Mouse (Mus musculus): ENCODE measurements around the gene Mpp6.

Gene Mpp6

DNA sequence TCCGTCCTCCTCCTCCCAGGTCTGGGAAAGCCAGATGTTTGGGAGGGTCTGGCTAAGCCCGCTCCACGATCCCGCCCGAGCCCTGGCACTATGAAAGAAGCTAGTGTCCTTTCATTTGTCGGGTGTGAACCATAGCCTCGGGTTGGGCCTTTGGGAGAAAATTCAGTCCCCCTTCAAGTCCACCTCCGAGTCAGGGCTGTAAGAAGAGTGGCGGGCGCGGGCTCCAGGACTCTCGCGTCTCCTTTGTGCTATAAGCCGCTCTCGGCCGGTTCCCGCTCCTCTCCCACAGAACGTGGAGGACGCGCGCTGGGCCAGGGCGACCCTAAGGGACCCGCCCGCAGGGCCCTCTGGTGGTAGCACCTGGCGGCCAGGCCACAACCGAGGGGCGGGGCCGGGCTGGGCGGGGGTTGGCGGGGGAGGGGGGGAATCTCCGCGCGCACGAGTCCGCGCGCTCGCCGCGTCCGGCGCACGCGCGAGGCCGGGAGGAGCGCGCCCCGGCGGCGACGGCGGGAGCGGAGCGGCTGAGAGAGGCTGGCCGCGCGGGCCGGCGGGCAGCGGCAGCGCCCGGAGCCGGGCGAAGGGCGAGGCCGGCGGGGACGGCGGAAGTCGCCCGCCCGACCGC lies at the start of gene Mpp6:
TSS of gene Mpp6 (plus strand) at position 485 of the 622 bp plus-strand sequence.
- peak; percentile 88 for DNase-seq (ENCODE audit: inconsistent ontology term)

DNA sequence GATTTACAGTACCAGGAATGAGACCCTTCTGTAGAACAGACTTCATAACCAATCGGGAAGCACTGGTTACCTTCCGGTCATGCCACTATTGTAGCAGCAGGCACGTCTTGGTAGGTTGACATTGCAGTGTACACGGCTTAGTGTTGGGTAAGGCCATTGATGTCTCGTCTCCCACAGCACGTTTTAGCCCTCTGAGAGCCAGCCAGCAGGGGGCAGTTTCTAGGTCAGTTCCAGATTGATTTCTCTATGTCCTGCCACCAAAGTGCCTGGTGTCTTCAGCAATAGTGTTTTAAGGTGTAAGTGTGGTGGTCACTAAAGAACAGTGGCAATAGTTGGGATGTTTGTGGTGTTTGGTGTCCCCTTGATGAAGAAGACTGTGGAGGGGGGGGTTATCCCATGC lies 43.9 kb upstream of the Mpp6 start:
- no peak for DNase-seq (ENCODE audit: inconsistent ontology term)

DNA sequence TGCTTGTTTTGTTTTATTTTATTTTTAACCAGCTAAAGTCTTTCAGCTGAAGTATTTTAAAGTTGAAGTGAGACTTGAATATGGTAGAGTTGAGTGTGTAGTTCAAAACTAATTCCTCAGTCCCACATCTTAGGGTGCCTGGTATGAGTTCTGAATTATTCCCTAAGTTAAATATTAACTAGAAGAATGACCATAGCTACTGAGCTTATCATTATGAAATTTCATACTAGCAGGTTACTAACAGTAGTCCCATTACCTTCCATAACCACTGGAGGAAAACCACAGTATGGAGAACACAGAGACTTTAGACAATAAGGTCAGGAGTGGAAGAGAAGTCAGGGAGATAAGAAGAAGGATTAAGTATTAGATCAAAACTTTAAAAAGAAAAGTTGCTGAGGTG lies 41.6 kb upstream of the Mpp6 start:
- no peak for DNase-seq (ENCODE audit: inconsistent ontology term)

DNA sequence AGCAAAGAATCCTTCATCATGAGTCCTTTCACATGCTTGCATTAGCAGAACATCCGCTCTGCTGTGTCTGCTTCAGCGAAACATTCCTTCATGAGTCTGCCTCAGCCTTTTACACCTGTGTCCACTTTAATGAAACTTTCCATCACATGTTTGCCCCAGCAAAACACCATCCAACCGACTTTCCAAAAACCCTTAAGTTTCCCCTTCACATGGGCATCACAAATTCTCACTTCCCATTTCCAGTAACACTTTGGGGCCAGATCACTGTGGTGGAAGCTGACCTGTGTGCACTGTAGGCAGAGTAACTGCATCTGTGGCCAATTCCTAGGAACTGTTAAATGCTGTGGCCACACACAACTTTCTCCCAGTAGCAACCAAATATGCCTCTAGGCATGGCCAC lies 34.8 kb upstream of the Mpp6 start:
- DNase-seq (ENCODE audit: inconsistent ontology term): no peak

DNA sequence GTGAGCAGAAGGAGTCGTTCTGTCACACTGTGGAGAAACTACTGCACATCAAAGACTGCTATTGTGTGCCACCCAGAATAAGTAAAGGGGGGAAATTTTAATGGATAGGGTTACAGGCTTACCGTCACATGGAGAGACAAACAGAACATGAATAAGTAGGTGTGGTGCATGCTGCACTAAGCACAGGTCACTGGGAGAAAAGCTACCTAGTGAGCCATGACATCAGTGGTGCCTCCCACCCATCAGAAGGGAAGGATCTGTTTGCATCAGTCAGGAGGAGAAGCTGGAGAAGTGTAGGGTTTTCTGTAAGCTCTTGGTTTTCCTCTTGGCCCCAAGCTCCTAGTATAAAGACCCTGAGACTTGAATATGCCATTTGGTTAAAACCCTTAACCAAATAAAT lies 33.6 kb upstream of the Mpp6 start:
- DNase-seq (ENCODE audit: inconsistent ontology term): no peak

GRCm38 (mm10) chr6:50080431-50080830 lies 29.6 kb upstream of the Mpp6 start:
- DNase-seq (ENCODE audit: inconsistent ontology term): no peak

- no peak for DNase-seq (ENCODE audit: inconsistent ontology term)
Measured at GRCm38 (mm10) chr6:50085206-50085605, 24.8 kb upstream of the Mpp6 start.

GRCm38 (mm10) chr6:50089333-50089732 lies 20.7 kb upstream of the Mpp6 start:
- no peak for DNase-seq (ENCODE audit: inconsistent ontology term)

- DNase-seq (ENCODE audit: inconsistent ontology term): no peak
Measured at GRCm38 (mm10) chr6:50090221-50090620, 19.8 kb upstream of the Mpp6 start.

GRCm38 (mm10) chr6:50091462-50092154 lies 18.4 kb upstream of the Mpp6 start:
- DNase-seq (ENCODE audit: inconsistent ontology term): no peak

- peak; percentile 25 for DNase-seq (ENCODE audit: inconsistent ontology term)
Measured at GRCm38 (mm10) chr6:50109201-50109756, 762 bp upstream of the Mpp6 start.

- DNase-seq (ENCODE audit: inconsistent ontology term): peak; percentile 55
Measured at GRCm38 (mm10) chr6:50110379-50110941, 419 bp downstream of the Mpp6 start.

- no peak for DNase-seq (ENCODE audit: inconsistent ontology term)
Measured at GRCm38 (mm10) chr6:50111111-50111655, 1.1 kb downstream of the Mpp6 start.

- peak; percentile 90 for DNase-seq (ENCODE audit: inconsistent ontology term)
Measured at GRCm38 (mm10) chr6:50112775-50113174, 2.7 kb downstream of the Mpp6 start.

- DNase-seq (ENCODE audit: inconsistent ontology term): no peak
Measured at GRCm38 (mm10) chr6:50114280-50114679, 4.2 kb downstream of the Mpp6 start.

DNA sequence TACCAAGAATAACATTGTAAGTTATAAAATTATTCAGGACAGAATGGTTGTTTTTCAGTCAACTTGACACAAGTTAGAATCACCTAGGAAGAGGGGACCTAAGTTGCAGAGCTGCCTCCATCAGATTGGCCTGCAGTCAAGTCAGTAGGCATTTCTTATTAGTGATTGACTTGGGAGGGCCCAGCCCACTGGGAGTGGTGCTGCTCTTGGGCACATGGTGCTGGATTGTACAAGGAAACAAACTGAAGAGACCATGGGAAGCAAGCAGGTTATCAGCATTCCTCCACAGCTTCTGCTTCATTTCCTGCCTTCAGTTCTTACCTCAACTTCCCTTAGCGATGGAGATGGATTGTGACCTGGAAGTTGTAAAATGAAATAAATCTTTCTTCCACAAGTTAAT lies 10.9 kb downstream of the Mpp6 start:
- DNase-seq (ENCODE audit: inconsistent ontology term): no peak

GRCm38 (mm10) chr6:50122835-50123234 lies 12.8 kb downstream of the Mpp6 start:
- DNase-seq (ENCODE audit: inconsistent ontology term): no peak

DNA sequence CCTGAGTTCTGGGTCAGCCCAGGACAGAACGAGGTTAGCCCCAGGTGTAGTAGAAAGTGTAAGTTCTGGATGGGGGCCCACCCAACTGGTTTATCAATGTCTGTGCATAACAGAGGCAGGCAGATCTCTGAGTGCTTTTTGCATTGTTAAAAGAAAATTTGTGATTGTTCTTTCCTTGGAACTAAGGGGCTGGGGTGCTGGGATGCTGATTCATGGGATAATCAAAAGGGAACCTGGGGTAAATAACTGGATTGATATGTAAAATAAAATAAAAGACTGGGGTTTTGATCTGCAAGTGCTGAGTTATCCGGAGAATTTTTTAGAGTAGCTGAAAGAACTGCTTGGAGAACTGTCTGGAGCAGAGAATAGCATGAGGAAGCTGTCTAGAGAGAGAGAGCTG lies 14.2 kb downstream of the Mpp6 start:
- no peak for DNase-seq (ENCODE audit: inconsistent ontology term)

DNA sequence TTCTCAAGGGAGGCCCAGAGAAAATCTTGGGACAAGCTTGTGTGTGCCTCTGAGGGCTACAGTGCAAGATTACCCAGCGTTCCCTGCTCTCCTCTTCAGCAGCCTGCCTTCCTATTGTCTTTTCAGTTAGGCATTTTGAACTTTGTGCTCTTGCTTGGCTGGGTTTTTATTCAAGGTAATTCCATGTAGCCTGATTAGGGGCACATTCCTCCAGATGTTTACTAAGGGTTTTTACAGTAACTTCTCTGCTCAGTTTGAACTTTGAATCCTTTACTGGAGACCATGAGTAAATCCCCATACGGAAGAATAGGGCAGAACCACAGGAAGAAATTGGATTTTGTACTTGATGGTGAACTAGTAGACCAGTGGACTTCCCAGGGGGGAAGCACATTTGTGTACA lies 16.3 kb downstream of the Mpp6 start:
- DNase-seq (ENCODE audit: inconsistent ontology term): no peak

DNA sequence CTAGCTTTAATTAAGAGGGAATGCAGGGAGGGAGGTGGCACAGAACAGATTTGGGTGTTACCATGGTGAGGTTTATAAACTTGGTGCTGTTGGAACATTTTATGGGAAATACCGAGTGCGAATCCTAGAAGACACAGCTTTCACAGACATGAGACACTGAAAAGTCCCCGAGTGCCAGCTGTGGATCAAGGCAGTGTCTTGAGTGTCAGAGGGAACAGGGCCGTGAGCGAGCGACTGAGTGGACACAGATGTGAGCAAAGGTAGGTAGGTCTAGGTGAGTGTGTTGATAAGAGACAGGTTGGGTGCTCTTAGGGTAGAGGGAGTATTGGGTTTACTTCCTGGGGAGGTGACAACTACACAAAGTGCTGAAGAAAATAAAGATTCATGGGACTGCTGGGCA lies 17.5 kb downstream of the Mpp6 start:
- no peak for DNase-seq (ENCODE audit: inconsistent ontology term)

DNA sequence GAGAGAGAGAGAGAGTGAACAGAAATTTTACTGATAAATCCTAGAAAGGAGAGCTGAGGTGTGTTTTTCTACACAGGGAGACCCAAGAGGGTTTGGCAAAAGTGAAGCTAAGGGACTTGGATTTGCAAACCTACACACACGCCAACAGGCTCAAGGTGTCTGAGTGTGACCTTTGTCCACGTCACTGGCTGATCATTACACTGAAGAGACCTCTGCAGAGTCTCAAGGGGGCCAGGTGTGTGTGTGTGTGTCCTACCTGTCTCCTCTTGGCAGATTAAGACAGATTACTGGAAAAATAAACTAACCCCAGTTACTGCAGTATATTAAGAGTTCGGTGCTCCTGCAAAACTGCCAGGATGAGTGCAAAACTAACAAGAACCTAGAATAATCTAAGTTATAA lies 27.6 kb downstream of the Mpp6 start:
- DNase-seq (ENCODE audit: inconsistent ontology term): no peak

DNA sequence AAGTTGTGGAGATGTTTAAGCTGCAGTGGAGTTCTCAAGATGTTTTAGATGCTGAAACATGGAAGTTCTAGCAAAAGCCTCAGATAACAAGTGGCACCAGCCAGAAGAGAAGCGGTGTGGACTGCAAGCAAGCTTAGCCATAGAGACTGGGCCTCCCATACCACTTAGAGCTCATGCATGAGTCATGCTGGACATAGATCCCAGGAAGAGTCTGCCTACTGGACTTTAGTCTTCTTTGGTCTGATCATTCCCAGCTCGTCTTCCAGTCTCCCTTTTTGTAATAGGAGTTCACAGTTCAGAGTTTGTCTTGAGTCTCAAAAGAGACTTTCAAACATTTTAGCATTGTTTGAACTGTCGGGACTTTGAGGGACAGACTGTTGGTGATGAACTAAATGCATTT lies 29.5 kb downstream of the Mpp6 start:
- DNase-seq (ENCODE audit: inconsistent ontology term): no peak

DNA sequence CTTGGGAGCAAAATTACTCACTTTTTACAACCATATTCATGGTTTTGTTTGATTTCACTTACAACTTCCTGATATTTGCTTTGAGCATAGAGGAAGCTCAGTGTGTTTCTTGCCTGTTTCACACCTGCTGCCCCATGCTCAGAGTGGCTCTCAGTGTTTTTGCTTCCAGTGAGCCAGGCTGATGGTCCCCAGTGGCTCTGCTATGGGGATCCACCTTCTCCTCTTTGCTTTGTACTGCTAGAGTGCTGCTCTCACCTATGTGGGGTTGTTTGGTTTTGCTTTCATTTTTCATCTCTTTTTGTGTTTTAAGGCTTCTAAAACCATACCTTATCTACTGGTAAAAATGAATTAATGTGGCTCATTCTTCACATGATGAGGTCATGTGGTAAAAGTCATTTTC lies 36.1 kb downstream of the Mpp6 start:
- no peak for DNase-seq (ENCODE audit: inconsistent ontology term)
